Comparison of ENCODE assay signal across 9 mouse cellular contexts in genomic region chr4:143350047-143351015, GRCm38 (mm10). TPM values are rescaled to one million over a fixed set of nuclear protein-coding genes. Genes with fewer than 3 reads are reported as not detected.
DNase-seq lines count a peak whose midpoint lies in the region; ATAC-seq and TF ChIP-seq lines count a peak whose summit lies in the region.
"Had no signal": no experiment of that assay in that cellular context is flagged by ENCODE, and none has a peak within 500 bp of the region (broad histone marks: within the 10 kb centered on the region; RNA-seq: fewer than 3 reads in every experiment).

No protein-coding gene starts in this region.

- no peak overlapping the region for H3K27ac ChIP-seq in kidney, embryonic 16.5 days (ENCODE audit: low read length)
- no peak overlapping the region for H3K27ac ChIP-seq in forebrain, embryonic 11.5 days (ENCODE audit: low read depth, low read length)
- no peak overlapping the region; the same call in 1 of the 2 replicates for H3K27ac ChIP-seq in limb, embryonic 15.5 days
- H3K27ac ChIP-seq in stomach, postnatal 0 days (replicated peaks) = no peak overlapping the region

- H3K4me2 ChIP-seq in kidney, embryonic 16.5 days (replicated peaks; ENCODE audit: low read depth, low read length) = peak overlapping the region; percentile 91
- H3K4me2 ChIP-seq in forebrain, embryonic 11.5 days (ENCODE audit: low read depth, low read length, severe bottlenecking) = peak overlapping the region; percentile 80
- H3K4me2 ChIP-seq in limb, embryonic 15.5 days = peak overlapping the region; percentile 99
- peak overlapping the region; percentile 70 for H3K4me2 ChIP-seq in stomach, postnatal 0 days (replicated peaks; ENCODE audit: low read depth)

- H3K4me3 ChIP-seq in kidney, embryonic 16.5 days (ENCODE audit: low read length) = peak overlapping the region; percentile 54
- H3K4me3 ChIP-seq in forebrain, embryonic 11.5 days (ENCODE audit: low read depth, low read length) = peak overlapping the region; percentile 35
- peak overlapping the region; percentile 49 for H3K4me3 ChIP-seq in limb, embryonic 15.5 days
- peak overlapping the region; percentile 39 for H3K4me3 ChIP-seq in stomach, postnatal 0 days (ENCODE audit: low read depth, low read length)

- 4% methylated on average over 72 of the region's 72 CpGs for WGBS in kidney, embryonic 16.5 days
- 3% methylated on average over 72 of the region's 72 CpGs for WGBS in forebrain, embryonic 11.5 days
- WGBS in limb, embryonic 15.5 days = 2% methylated on average over 70 of the region's 72 CpGs
- 4% methylated on average over 66 of the region's 72 CpGs for WGBS in stomach, postnatal 0 days

- no peak for DNase-seq in kidney, adult 9 months
- peak; percentile 43 for DNase-seq in cerebellum, adult 11 months
- peak; percentile 55 for DNase-seq in forebrain, embryonic 11.5 days (ENCODE audit: low spot score)
- DNase-seq in stomach, postnatal 0 days (ENCODE audit: low spot score) = no peak
- no peak for DNase-seq in urinary bladder, postnatal 10 days (ENCODE audit: low spot score)
- no peak for DNase-seq in spleen, postnatal 14 days (ENCODE audit: low spot score in 2 of 2)

- peak overlapping the region; percentile 12 for H3K9ac ChIP-seq in kidney, embryonic 16.5 days (replicated peaks; ENCODE audit: low read length)
- peak overlapping the region; percentile 27; the same call in 1 of the 2 replicates for H3K9ac ChIP-seq in forebrain, embryonic 11.5 days (ENCODE audit: low read length)
- peak overlapping the region; percentile 11; the same call in 1 of the 2 replicates for H3K9ac ChIP-seq in limb, embryonic 15.5 days
- H3K9ac ChIP-seq in stomach, postnatal 0 days (ENCODE audit: low read length) = no peak overlapping the region

- H3K9me3 ChIP-seq in kidney, embryonic 16.5 days (ENCODE audit: low read length) = no peaks in the 10 kb centered on the region
- no peaks in the 10 kb centered on the region for H3K9me3 ChIP-seq in forebrain, embryonic 11.5 days (ENCODE audit: control insufficient read depth, low read length)
- no peaks in the 10 kb centered on the region for H3K9me3 ChIP-seq in limb, embryonic 15.5 days
- no peaks in the 10 kb centered on the region for H3K9me3 ChIP-seq in stomach, postnatal 0 days (ENCODE audit: control insufficient read depth, low read length)

- no peak for TF ChIP-seq CTCF in stomach, postnatal 0 days (IDR thresholded peaks at IDR 0.05; ENCODE audit: low read depth)

- peaks cover 5% of the 10 kb centered on the region; the same call in 1 of the 2 replicates for H3K4me1 ChIP-seq in kidney, embryonic 16.5 days (ENCODE audit: insufficient read depth, low read length)
- H3K4me1 ChIP-seq in forebrain, embryonic 11.5 days (replicated peaks; ENCODE audit: control insufficient read depth, insufficient read depth, low read length) = peaks cover 10% of the 10 kb centered on the region
- H3K4me1 ChIP-seq in limb, embryonic 15.5 days = peaks cover 21% of the 10 kb centered on the region
- H3K4me1 ChIP-seq in stomach, postnatal 0 days (replicated peaks; ENCODE audit: control insufficient read depth, insufficient read depth) = no peaks in the 10 kb centered on the region

- H3K27me3 ChIP-seq in kidney, embryonic 16.5 days (ENCODE audit: insufficient read depth, low read length) = peaks cover 40% of the 10 kb centered on the region
- H3K27me3 ChIP-seq in forebrain, embryonic 11.5 days (ENCODE audit: control insufficient read depth, insufficient read depth, low read length) = peaks cover 37% of the 10 kb centered on the region
- peaks cover 52% of the 10 kb centered on the region for H3K27me3 ChIP-seq in limb, embryonic 15.5 days
- H3K27me3 ChIP-seq in stomach, postnatal 0 days (ENCODE audit: control insufficient read depth, insufficient read depth, low read length) = peaks cover 17% of the 10 kb centered on the region; the same call in 1 of the 2 replicates

- no peaks in the 10 kb centered on the region for H3K36me3 ChIP-seq in kidney, embryonic 16.5 days (ENCODE audit: insufficient read depth, low read length)
- no peaks in the 10 kb centered on the region for H3K36me3 ChIP-seq in forebrain, embryonic 11.5 days (ENCODE audit: control insufficient read depth, insufficient read depth, low read length)
- H3K36me3 ChIP-seq in limb, embryonic 15.5 days = no peaks in the 10 kb centered on the region
- H3K36me3 ChIP-seq in stomach, postnatal 0 days (ENCODE audit: control insufficient read depth, insufficient read depth, low read length) = no peaks in the 10 kb centered on the region

- peak; percentile 53 for ATAC-seq in kidney, embryonic 16.5 days (ENCODE audit: low FRiP score, low TSS enrichment)
- peak; percentile 28; the same call in 1 of the 2 replicates for ATAC-seq in forebrain, embryonic 11.5 days (replicated peaks; ENCODE audit: low FRiP score)
- no peak for ATAC-seq in limb, embryonic 15.5 days (ENCODE audit: insufficient number of reproducible peaks, low FRiP score, low TSS enrichment, low read depth)
- no peak for ATAC-seq in stomach, postnatal 0 days (ENCODE audit: low FRiP score, low TSS enrichment)

- no peak for TF ChIP-seq EP300 in stomach, postnatal 0 days (optimal IDR thresholded peaks at IDR 0.05)

RNA-seq across cellular contexts. Expression of gene Lrrc38, which starts 0.8 kb away (rescaled TPM):
- polyA plus RNA-seq in kidney, embryonic 16.5 days (2015; fragmentation: Nextera tagmentation; extraction: Ambion mirVana) = 0.06 and 0.12 TPM in 2 replicates
- polyA plus RNA-seq in forebrain, embryonic 11.5 days (2014; fragmentation: Nextera tagmentation; extraction: Ambion mirVana) = not detected in 2 replicates
- polyA plus RNA-seq in limb, embryonic 15.5 days (2015; fragmentation: Nextera tagmentation; extraction: Ambion mirVana) = 0.99 and 1.9 TPM in 2 replicates
- polyA plus RNA-seq in stomach, postnatal 0 days (2015; fragmentation: Nextera tagmentation; extraction: Ambion mirVana) = 0.06 TPM in 1 of 2 replicates, not detected in the other
- polyA plus RNA-seq: large intestine, adult 2 months had no signal

RNA-seq across cellular contexts. Expression of gene Pramel1, which starts 43.9 kb away (rescaled TPM):
- polyA plus RNA-seq in kidney, embryonic 16.5 days (2015; fragmentation: Nextera tagmentation; extraction: Ambion mirVana) = not detected in 2 replicates
- polyA plus RNA-seq in forebrain, embryonic 11.5 days (2014; fragmentation: Nextera tagmentation; extraction: Ambion mirVana) = not detected in 2 replicates
- polyA plus RNA-seq in limb, embryonic 15.5 days (2015; fragmentation: Nextera tagmentation; extraction: Ambion mirVana) = not detected in 2 replicates
- not detected in 2 replicates for polyA plus RNA-seq in stomach, postnatal 0 days (2015; fragmentation: Nextera tagmentation; extraction: Ambion mirVana)
- polyA plus RNA-seq: large intestine, adult 2 months had no signal

RNA-seq across cellular contexts. Expression of gene Pdpn, which starts 51.0 kb away (rescaled TPM):
- 47.5 and 48.2 TPM in 2 replicates for polyA plus RNA-seq in kidney, embryonic 16.5 days (2015; fragmentation: Nextera tagmentation; extraction: Ambion mirVana)
- 74.5 and 75.8 TPM in 2 replicates for polyA plus RNA-seq in forebrain, embryonic 11.5 days (2014; fragmentation: Nextera tagmentation; extraction: Ambion mirVana)
- 64.0 and 70.4 TPM in 2 replicates for polyA plus RNA-seq in limb, embryonic 15.5 days (2015; fragmentation: Nextera tagmentation; extraction: Ambion mirVana)
- 27.5 and 36.0 TPM in 2 replicates for polyA plus RNA-seq in stomach, postnatal 0 days (2015; fragmentation: Nextera tagmentation; extraction: Ambion mirVana)

Comparison
In these comparisons a context has a peak if more than half of its experiments do, and no peak if none do; other contexts are left out.
1. ATAC-seq: peak in kidney, embryonic 16.5 days (single experiment) and forebrain, embryonic 11.5 days (single experiment); none in limb, embryonic 15.5 days (single experiment) and stomach, postnatal 0 days (single experiment).
2. DNase-seq: peak in cerebellum, adult 11 months (single experiment) and forebrain, embryonic 11.5 days (single experiment); none in kidney, adult 9 months (single experiment), stomach, postnatal 0 days (single experiment), urinary bladder, postnatal 10 days (single experiment) and spleen, postnatal 14 days (0 of 2).
3. Peak in every context shown above with its lines, with median percentiles within 50 percentile points of each other: H3K4me2 ChIP-seq and H3K4me3 ChIP-seq.